Mouse (Mus musculus) CH12.LX (cell line): ENCODE measurements around the gene Lrig1. TPM values are rescaled to one million over a fixed set of nuclear protein-coding genes. Genes with fewer than 3 reads are reported as not detected.

Experiments used
- DNase-seq: peaks from one replicate; pipeline ENCODE4 v3.0.0-alpha.2; 2013; ENCODE audit errors: extremely low read depth
- H3K27ac ChIP-seq: 2 replicates; pipeline ENCODE4 v1.5.1; 2012; ENCODE audit warnings: low read depth, mild to moderate bottlenecking, control low read depth, moderate library complexity; ENCODE audit not compliant: insufficient read depth
- H3K27me3 ChIP-seq: replicated peaks from 2 replicates; pipeline ENCODE3; 2012; ENCODE audit warnings: inconsistent platforms
- H3K36me3 ChIP-seq, 2 experiments: replicated peaks in 1 of 2; 2 replicates each; pipeline versions ENCODE3 to v1.6.1; 2012; ENCODE audit warnings: inconsistent platforms in 1 of 2, low read length in 1 of 2, mild to moderate bottlenecking in 1 of 2, mixed read lengths in 1 of 2, moderate library complexity in 1 of 2; ENCODE audit not compliant: control insufficient read depth in 1 of 2, insufficient read depth in 1 of 2
- H3K4me1 ChIP-seq, 2 experiments: 2 replicates each; pipeline ENCODE4 v1.6.1; 2012; ENCODE audit warnings: inconsistent platforms in 1 of 2, moderate library complexity in 1 of 2; ENCODE audit not compliant: insufficient read depth in 2 of 2, control insufficient read depth in 1 of 2
- H3K4me2 ChIP-seq: 2 replicates; pipeline ENCODE4 v1.6.1; 2012; ENCODE audit warnings: low read depth, mild to moderate bottlenecking, control low read depth; ENCODE audit not compliant: poor library complexity, insufficient read depth, severe bottlenecking
- H3K4me3 ChIP-seq, 3 experiments: fragments of 150-350 bp in 1 of 3; sonication (generic) in 1 of 3; replicated peaks in 1 of 3; 2 replicates each; pipeline versions ENCODE3 to v1.5.1; 2011 to 2012; ENCODE audit warnings: low read depth in 2 of 3, low read length in 2 of 3, mild to moderate bottlenecking in 2 of 3, moderate library complexity in 2 of 3, control low read depth in 1 of 3, improper control_type of control experiment in 1 of 3, inconsistent platforms in 1 of 3, mixed read lengths in 1 of 3; ENCODE audit not compliant: poor library complexity in 1 of 3
- H3K79me2 ChIP-seq: replicated peaks from 2 replicates; pipeline ENCODE4 v1.6.1; 2012; ENCODE audit warnings: mild to moderate bottlenecking, moderate library complexity; ENCODE audit not compliant: control insufficient read depth, poor library complexity, insufficient read depth, severe bottlenecking; ENCODE audit errors: extremely low read depth
- H3K9ac ChIP-seq: 2 replicates; pipeline ENCODE4 v1.6.1; 2012; ENCODE audit warnings: low read depth, mild to moderate bottlenecking, control low read depth, moderate library complexity; ENCODE audit not compliant: insufficient read depth
- H3K9me3 ChIP-seq: replicated peaks from 2 replicates; pipeline ENCODE3; 2012; ENCODE audit warnings: low read length, inconsistent platforms, mixed read lengths
- BHLHE40 ChIP-seq: IDR thresholded peaks from 2 replicates; pipeline ENCODE4 v1.6.1; 2011; ENCODE audit warnings: mild to moderate bottlenecking, low read depth, low read length, improper control_type of control experiment
- CHD2 ChIP-seq: IDR thresholded peaks from 2 replicates; pipeline ENCODE4 v1.6.1; 2011; ENCODE audit warnings: low read length, improper control_type of control experiment
- E2F4 ChIP-seq: IDR thresholded peaks from 2 replicates; pipeline ENCODE4 v1.6.1; 2011; ENCODE audit warnings: low read depth, low read length, improper control_type of control experiment; ENCODE audit not compliant: insufficient replicate concordance
- EP300 ChIP-seq: IDR thresholded peaks from 2 replicates; pipeline ENCODE4 v1.6.1; 2011; ENCODE audit warnings: low read length, improper control_type of control experiment
- ETS1 ChIP-seq: conservative IDR thresholded peaks from 2 replicates; pipeline ENCODE4 v1.6.1; 2012; ENCODE audit warnings: low read depth, mild to moderate bottlenecking, inconsistent platforms, low read length, improper control_type of control experiment, moderate library complexity
- GABPA ChIP-seq: IDR thresholded peaks from 2 replicates; pipeline ENCODE4 v1.6.1; 2012; ENCODE audit warnings: low read depth, low read length, improper control_type of control experiment, inconsistent platforms; ENCODE audit not compliant: insufficient replicate concordance
- HCFC1 ChIP-seq: IDR thresholded peaks from 2 replicates; pipeline ENCODE4 v1.6.1; 2012; ENCODE audit warnings: low read depth, mild to moderate bottlenecking, inconsistent platforms, low read length, improper control_type of control experiment
- JUN ChIP-seq: IDR thresholded peaks from 2 replicates; pipeline ENCODE4 v1.6.1; 2011; ENCODE audit warnings: low read depth, mild to moderate bottlenecking, low read length, improper control_type of control experiment, moderate library complexity; ENCODE audit not compliant: insufficient read depth
- KAT2A ChIP-seq: IDR thresholded peaks from 2 replicates; pipeline ENCODE4 v1.6.1; 2012; ENCODE audit warnings: low read length, improper control_type of control experiment, inconsistent platforms; ENCODE audit not compliant: insufficient replicate concordance
- MAX ChIP-seq: IDR thresholded peaks from 2 replicates; pipeline ENCODE4 v1.6.1; 2011; ENCODE audit warnings: low read length, improper control_type of control experiment
- MEF2A ChIP-seq: IDR thresholded peaks from 2 replicates; pipeline ENCODE4 v1.6.1; 2014; ENCODE audit warnings: low read depth, mild to moderate bottlenecking, inconsistent platforms, low read length, improper control_type of control experiment, borderline replicate concordance
- NELFE ChIP-seq: IDR thresholded peaks from 2 replicates; pipeline ENCODE4 v1.6.1; 2011; ENCODE audit warnings: low read depth, low read length, improper control_type of control experiment
- NRF1 ChIP-seq: IDR thresholded peaks from 2 replicates; pipeline ENCODE4 v1.6.1; 2014; ENCODE audit warnings: low read depth, mild to moderate bottlenecking, inconsistent platforms, low read length, improper control_type of control experiment, moderate library complexity
- PAX5 ChIP-seq: IDR thresholded peaks from 2 replicates; pipeline ENCODE4 v1.6.1; 2012; ENCODE audit warnings: low read length, inconsistent platforms, mixed read lengths
- POLR2A ChIP-seq: IDR thresholded peaks from 2 replicates; pipeline ENCODE4 v1.6.1; 2011; ENCODE audit warnings: low read depth, mild to moderate bottlenecking, improper control_type of control experiment, low read length
- RAD21 ChIP-seq: IDR thresholded peaks from 2 replicates; pipeline ENCODE4 v1.6.1; 2011; ENCODE audit warnings: low read depth, mild to moderate bottlenecking, low read length, improper control_type of control experiment, moderate library complexity
- RCOR1 ChIP-seq: conservative IDR thresholded peaks from 2 replicates; pipeline ENCODE4 v1.6.1; 2012; ENCODE audit warnings: low read depth, mild to moderate bottlenecking, inconsistent platforms, low read length, improper control_type of control experiment
- SMC3 ChIP-seq: IDR thresholded peaks from 2 replicates; pipeline ENCODE4 v1.6.1; 2011; ENCODE audit warnings: low read depth, low read length, improper control_type of control experiment
- TBP ChIP-seq: conservative IDR thresholded peaks from 2 replicates; pipeline ENCODE4 v1.6.1; 2011; ENCODE audit warnings: low read depth, low read length, improper control_type of control experiment
- TCF12 ChIP-seq: IDR thresholded peaks from 2 replicates; pipeline ENCODE4 v1.6.1; 2014; ENCODE audit warnings: low read depth, mild to moderate bottlenecking, inconsistent platforms, low read length, improper control_type of control experiment
- USF1 ChIP-seq: IDR thresholded peaks from 2 replicates; pipeline ENCODE4 v1.6.1; 2014; ENCODE audit warnings: low read depth, mild to moderate bottlenecking, inconsistent platforms, low read length, improper control_type of control experiment
- USF2 ChIP-seq: conservative IDR thresholded peaks from 2 replicates; pipeline ENCODE4 v1.6.1; 2011; ENCODE audit warnings: low read depth, low read length, improper control_type of control experiment
- ZC3H11A ChIP-seq: IDR thresholded peaks from 2 replicates; pipeline ENCODE4 v1.6.1; 2012; ENCODE audit warnings: low read depth, mild to moderate bottlenecking, inconsistent platforms, low read length, improper control_type of control experiment
- ZNF384 ChIP-seq: IDR thresholded peaks from 2 replicates; pipeline ENCODE4 v1.6.1; 2012; ENCODE audit warnings: low read depth, low read length, improper control_type of control experiment, inconsistent platforms
- dilution Hi-C: fragments of 300-500 bp; cut with MboI; formaldehyde crosslinking; loops from 2 replicates; pipeline ENCODE4 v1.14.3; 2020; ENCODE audit warnings: low sequenced_read_pairs; ENCODE audit not compliant: extremely low pct_unique_long_range_greater_than_20kb, extremely low pct_ligation_motif_present
- in situ Hi-C: fragments of 300-500 bp; cut with MboI; formaldehyde crosslinking; loops from 3 replicates; pipeline ENCODE4 v1.14.3; 2019; ENCODE audit warnings: low sequenced_read_pairs, low pct_ligation_motif_present, low pct_unique_long_range_greater_than_20kb, mixed read lengths
- polyA plus RNA-seq: library from polyadenylated mRNA; unstranded; fragments of >175 nt; gene quantifications from 2 replicates; pipeline ENCODE4 v1.2.1, GENCODE M21; 2012; ENCODE audit warnings: low read depth; ENCODE audit not compliant: insufficient read length
- total RNA-seq, 2 experiments: library from RNA; depleted of rRNA; stranded (reverse); fragments of 300-350 nt in 1 of 2; fragments of >200 nt in 1 of 2; gene quantifications; 2 replicates each; pipeline ENCODE4 v1.2.3; 2012 to 2014

Gene Lrig1
- total and polyA plus RNA-seq, 3 experiments: 0.43 TPM; not detected in 2

GRCm38 (mm10) chr6:94690247-94690646, 9.7 kb downstream of the Lrig1 start:
- Histone ChIP-seq H3K36me3 (no peaks in the 10 kb centered on the region), H3K4me2 (no peak overlapping the region), H3K27me3 (no peaks in the 10 kb centered on the region), H3K9me3 (no peaks in the 10 kb centered on the region), H3K27ac (no peak overlapping the region), H3K4me1 (no peaks in the 10 kb centered on the region), H3K4me3 (no peak overlapping the region), H3K79me2 (no peaks in the 10 kb centered on the region), H3K9ac (no peak overlapping the region)
- DNase-seq: no peak
- in situ Hi-C loops: no loop called here
- dilution Hi-C loops: no loop called here
- TF ChIP-seq USF2: no peak
- TF ChIP-seq POLR2A: no peak
- TF ChIP-seq BHLHE40: no peak
- TF ChIP-seq USF1: no peak
- TF ChIP-seq TCF12: no peak
- no peak for TF ChIP-seq NRF1
- TF ChIP-seq EP300: no peak
- TF ChIP-seq ZC3H11A: no peak
- no peak for TF ChIP-seq MEF2A
- no peak for TF ChIP-seq RAD21

GRCm38 (mm10) chr6:94688722-94689121, 11.2 kb downstream of the Lrig1 start:
- DNase-seq: no peak

More at GRCm38 (mm10) chr6:94688722-94689121, 11.2 kb downstream of the Lrig1 start:
- dilution Hi-C loops: no loop called here
- H3K36me3 ChIP-seq: no peaks in the 10 kb centered on the region
- no peak overlapping the region for H3K4me2 ChIP-seq
- no peak overlapping the region for H3K27ac ChIP-seq
- peaks cover 0 to 5% of the 10 kb centered on the region in 2 experiments; a peak in 1 of 4 replicates for H3K4me1 ChIP-seq
- in situ Hi-C loops: no loop called here
- H3K4me3 ChIP-seq: no peak overlapping the region
- H3K9ac ChIP-seq: no peak overlapping the region
- TF ChIP-seq RCOR1: no peak
- no peak for TF ChIP-seq SMC3
- TF ChIP-seq TBP: no peak
- TF ChIP-seq TCF12: no peak
- TF ChIP-seq PAX5: no peak
- TF ChIP-seq E2F4: no peak
- no peak for TF ChIP-seq NELFE
- TF ChIP-seq CHD2: no peak
- TF ChIP-seq MEF2A: no peak
- TF ChIP-seq ETS1: no peak
- no peak for TF ChIP-seq POLR2A
- no peak for TF ChIP-seq BHLHE40
- TF ChIP-seq ZNF384: no peak
- no peak for TF ChIP-seq HCFC1
- TF ChIP-seq GABPA: no peak
- no peak for TF ChIP-seq KAT2A
- no peak for TF ChIP-seq MAX
- TF ChIP-seq ZC3H11A: no peak
- TF ChIP-seq JUN: no peak
- H3K79me2 ChIP-seq: no peaks in the 10 kb centered on the region
- no peaks in the 10 kb centered on the region for H3K9me3 ChIP-seq
- no peaks in the 10 kb centered on the region for H3K27me3 ChIP-seq
